Mouse (Mus musculus) lung, postnatal 25 days (tissue): ENCODE data around the gene Actn3.
"Not testable (repeated sequence)": the region's sequence is repeated elsewhere in the genome, so short reads cannot be mapped to it uniquely, and the experiment has no call there.

Experiments
- DNase-seq: peaks from one replicate; pipeline ENCODE4 v3.0.0; 2022; ENCODE audit warnings: low spot score

Actn3 gene

DNA sequence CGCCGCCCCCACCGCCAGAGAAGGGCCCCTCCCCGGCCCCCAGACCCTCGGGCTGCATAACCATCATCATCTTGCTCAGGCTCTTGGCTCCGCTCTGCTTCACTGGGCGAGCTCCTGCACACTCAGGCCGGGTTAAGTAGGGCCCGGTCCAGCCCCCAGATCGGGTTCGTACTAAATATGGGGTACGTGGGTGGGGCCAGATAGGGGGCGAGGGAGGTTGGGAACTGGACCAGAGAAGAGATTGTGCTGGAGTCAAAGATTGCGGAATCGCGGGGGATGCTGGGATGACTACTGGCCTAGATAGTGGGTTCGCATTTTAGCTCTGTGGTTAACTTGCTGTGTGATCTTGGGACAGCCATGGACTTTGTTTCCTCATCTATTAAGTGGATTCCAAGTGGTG, at the start of gene Actn3:
TSS of gene Actn3 (minus strand) at position 125 of the 400 bp plus-strand sequence.
- DNase-seq: peak; percentile 21

DNA sequence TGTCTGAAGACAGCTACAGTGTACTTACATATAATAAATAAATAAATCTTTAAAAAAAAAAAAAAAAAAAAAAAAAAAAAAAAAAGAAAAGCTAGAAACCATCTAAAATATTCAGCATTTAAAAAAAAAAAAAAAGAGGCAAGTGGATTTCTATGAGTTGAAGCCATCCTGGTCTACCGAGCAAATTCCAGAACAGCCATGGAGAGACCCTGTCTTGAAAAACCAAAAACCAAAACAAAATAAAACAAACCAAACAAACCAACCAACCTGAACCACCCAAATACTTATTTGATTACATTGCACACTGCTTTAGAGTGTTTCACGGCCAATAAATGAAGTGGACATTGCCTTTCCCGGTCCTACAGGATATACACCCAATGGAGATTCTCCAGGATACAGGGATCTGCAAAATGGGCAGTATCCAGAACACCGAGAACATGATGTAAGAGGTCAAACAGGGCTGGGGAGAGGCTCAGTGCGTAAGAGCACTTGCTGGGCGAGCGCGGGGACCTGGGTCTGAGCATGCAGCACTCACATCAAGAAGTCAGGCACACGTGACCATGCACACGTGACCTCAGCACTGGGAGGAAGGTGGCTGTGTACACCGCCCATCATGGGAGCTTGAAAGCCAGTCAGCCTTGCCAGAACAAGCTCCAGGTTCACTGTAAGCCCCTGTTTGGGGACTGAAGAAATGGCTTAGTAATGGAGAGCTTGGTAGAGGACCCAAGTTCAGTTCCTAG, 47.6 kb upstream of the Actn3 start:
- DNase-seq: no peak

DNA sequence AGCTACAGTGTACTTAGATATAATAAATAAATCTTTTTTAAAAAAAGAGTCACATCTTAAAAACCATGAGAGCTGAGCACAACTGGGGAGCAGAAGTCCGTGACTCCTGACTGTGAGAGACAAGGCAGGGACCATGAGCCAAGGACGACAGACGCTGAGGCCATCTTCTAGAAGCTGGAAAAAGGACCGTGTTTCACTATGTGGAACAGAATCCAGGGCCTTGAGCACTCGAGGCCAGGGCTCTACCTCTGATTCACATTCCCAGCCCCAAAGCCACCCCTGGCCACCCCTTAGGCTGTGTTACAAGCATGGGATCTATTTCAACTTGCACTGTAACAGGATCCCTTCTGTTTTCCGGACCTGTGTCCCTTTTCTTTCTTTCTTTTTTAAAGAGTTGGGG, 41.9 kb upstream of the Actn3 start:
- DNase-seq: no peak

DNA sequence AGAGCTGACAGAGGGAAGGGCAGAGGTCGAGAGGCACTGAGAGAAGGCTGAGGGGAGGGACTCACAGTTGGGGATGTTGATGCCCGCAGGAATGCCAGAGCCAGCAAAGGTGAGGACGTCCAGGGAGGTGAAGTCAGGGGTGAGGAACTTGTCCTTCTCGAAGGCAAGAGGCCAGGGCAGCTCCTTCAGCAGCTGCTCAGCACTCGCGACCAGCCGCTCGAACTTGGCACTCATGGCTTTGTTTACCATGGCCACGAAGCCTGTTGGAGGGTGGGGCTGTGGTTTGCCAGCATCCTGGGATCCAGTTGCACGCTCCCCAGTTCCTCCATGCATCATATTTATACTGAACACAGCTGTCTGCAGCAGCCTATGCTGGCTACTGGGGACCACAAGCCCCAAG, 39.1 kb upstream of the Actn3 start:
- no peak for DNase-seq

DNA sequence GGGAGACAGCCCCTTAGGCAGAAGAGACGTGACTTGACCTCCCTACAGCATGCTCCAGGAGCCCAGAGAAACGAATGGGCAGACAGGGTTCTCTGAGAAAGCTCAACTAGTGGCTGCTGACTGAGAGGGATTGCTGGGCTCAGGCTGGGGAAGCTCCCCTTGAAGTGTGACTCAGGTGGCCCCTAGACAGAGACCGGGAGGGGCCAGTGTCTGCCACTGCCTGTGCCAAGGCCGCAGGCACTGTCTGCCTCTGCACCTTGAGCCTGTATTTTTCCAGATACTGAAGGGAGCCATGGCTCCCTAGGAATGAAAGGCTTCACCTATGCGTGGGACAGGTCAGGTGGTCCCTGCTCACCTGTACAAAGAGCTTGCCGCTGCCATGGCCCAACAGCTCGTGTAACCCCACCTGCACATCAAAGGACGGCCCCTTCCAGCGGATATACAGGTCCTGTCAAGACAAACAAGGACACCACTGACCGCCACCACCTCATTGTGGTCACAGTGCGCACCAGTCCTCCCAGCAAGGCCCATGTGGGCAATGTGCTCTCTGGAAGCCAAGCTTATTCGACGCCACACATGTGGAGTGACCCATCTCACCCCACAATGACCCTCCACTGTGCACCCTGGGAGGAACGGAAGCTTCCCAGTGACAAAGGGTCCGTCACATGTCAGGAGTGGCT, 38.4 kb upstream of the Actn3 start:
- DNase-seq: no peak

DNA sequence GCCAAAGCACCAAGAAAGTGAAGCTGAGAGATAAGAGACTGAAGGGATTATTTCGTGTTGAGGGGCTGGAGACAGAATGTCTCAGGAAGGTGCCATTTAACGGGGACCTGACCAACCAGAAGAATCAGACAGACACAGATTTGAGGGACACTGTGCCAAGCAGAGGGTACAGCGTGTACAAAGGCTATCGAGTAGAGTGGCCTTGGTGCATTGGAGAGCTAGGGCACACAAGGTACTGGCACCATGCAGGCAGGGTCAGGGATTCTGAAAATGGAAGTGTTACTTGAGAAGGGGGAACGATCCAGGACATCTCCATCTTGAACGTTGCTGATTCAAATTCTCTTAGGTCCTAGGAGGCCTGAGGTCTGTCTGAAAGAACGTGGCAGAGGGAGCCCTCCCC, 31.7 kb upstream of the Actn3 start:
- no peak for DNase-seq

DNA sequence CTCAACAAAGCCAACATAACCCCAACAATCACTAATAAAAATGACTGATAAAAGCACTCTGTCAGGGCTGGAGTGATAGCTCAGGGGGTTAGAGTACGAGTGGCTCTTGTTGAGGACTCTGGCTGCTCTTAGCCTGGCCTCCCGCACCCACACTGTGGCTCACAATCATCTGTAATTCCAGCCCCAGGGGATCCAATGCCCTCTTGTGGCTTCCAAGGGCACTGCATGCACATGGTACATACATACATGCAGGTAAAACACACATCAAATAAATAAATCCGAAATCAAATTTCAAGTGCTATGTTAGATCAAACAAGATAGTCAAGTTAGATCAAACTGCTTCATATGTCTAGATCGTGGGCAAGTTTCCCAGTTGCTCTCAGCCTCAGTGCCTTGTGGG, 30.4 kb upstream of the Actn3 start:
- DNase-seq: no peak

DNA sequence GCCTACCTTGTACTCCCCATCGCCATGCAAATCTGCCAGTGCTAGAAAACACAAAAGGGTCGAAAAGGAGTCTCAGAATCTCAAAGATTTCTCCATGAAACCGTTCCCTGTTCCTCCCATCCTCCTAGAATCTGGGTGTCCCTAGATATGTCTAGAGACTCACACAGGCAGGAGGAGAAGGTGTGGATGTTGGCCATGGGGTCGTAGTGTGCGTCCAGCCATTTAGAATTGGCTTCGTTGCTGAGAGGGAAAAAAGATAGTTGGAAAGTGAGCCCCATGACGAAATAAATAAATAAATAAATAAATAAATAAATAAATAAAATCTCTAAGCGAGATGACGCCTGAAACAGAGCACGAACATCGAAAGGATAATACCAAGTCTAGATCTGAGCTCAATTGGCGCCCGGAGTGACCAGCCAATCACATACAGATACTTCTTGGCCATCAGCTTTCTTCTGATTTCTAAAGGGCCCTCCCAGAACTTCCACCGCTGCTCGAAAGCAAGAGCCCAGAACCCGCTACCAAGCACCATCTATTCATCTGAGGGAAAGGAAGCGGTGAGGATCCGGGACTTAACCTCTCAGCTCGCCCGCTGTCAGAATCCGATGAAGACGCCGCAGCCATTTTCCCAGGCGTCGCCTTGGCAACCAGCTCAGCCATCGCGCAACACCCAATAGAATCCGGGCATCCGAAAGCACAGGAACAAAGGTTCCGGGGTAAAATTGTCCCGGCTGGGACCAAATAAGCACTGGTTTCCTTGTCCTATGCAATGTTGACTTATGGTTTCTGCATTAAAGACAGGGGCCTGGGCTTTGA, 28.5 kb upstream of the Actn3 start, which contains the start of gene Bbs1:
TSS of gene Bbs1 (minus strand) at position 650 of the 816 bp plus-strand sequence.
- DNase-seq: peak; percentile 70

DNA sequence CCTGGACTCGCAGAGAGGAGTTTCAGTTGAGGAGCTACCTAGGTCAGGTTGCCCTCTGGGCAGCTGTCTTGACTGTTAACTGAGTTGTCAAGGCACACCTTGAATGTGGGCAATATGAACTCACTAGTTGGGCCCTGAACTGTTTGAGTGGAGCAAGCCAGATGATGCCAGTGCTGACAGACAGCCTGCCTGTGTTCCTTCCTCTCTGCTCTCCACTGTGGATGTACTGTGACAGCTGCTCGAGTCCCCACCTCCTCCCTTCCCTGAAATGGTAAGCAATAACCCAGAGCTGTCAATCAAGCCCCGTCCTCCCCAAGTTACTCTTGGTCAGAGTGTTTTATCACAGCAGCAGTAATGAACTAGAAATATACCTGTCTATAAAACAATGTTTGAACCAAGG, 22.2 kb upstream of the Actn3 start:
- no peak for DNase-seq

DNA sequence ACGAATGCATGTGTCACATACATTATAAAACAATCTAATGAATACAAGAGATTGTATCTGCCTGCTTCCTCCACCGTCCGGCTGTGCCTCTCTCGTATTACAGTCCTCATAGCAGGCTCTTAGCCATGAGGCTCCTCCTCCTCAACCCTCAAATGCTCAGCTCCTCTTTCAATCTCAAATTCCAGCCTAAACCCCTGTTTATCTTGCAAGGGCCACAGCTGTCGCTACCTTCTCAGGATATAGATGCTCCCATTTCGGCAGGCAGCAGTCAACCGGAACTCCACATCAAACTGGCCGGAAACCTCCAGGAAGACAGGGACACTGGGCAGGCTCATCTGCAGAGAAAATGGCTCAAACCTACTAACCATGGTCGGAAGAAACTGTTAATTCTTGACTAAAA, 21.3 kb upstream of the Actn3 start:
- no peak for DNase-seq

DNA sequence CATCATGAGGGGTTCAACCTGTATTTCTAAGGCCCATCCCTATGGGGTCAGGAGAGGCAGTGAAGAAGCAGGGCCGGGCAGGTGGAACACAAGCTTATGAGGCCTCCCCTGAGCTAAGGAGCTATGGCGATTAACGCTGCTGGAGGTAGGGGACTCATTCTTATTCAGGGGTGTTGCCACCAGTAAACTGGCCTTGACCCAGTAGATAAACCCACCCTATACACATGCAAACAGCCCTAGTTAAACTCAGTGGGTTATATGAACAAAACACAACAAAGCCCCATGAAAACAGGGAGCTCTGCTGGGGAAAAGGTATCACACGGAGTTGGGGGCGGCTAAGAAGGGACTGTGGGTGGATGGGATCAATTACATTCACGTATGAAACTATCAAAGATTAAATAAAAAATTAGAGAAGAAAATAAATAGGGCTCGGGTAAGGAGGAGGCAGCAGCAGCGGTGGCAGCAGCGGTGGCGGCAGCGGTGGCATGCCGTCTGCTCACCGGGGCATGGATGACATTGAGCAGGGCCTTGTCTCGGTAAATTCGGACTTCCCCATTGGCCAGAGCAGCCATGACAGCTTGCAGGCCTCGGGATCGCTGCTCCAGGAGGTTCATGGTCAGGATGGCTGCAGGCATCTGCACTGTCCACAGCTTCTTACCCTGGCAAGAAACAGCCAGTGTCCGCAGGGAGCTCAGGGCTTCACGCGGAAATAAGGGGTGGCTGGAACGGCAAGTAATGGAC, 19.2 kb upstream of the Actn3 start:
- no peak for DNase-seq

DNA sequence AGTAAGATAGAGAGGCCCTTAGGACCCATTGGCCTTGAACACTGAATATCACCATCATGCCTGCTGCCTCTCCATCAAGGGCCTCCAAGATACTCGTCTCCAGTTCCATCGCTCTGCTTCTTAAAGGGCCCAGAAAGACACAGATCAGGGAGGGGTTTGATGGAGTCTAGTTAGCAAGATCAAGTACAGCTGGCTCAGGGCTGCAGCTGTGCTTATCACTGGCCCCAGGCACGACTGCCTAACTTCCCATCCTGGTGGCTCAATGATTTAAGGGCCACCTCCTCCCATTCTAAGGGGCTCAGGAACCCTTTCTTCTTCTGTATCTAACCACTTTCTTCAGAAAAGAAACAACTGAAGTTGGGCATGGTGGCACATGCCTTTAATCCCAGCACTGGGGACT, 14.1 kb upstream of the Actn3 start:
- DNase-seq: no peak

DNA sequence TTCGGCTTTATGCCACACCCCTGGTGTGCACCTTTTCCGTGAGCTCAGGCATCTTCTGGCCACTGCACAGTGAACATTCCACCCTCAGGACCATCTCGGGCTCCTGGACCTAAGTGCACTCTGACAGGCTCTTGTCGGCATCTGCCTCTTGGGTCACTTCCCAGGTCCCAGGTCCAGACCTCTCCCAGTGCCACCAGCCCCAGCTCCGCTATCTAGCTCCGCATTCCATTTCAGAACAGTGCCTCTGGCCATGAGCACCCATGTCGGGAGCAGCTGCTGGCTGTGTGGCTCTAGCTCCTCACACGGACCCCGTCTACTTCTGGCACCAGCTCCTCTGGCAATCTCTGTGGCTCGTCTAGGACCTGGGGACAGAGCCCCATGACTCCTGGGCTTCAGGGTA, 12.1 kb upstream of the Actn3 start:
- no peak for DNase-seq

DNA sequence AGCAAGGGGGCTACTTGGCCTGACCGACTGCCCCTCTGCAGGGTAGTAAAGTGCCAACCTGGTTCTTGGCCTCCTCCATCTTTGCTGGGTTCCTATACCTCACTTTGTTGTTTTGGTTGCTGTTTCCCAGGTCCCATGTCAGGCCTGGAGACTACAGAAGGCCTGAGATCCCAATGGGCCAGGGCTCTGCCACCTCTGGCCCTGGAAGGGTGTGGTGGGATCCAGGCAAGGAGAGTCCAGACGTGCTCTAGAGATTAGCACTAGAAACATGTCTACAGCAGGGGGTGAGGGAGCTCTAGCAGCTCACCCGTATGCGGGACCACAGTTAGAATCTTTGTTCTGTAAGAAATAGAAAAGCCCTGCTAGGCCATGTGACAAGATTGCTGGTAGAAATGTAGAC, 6.3 kb upstream of the Actn3 start:
- DNase-seq: no peak

DNA sequence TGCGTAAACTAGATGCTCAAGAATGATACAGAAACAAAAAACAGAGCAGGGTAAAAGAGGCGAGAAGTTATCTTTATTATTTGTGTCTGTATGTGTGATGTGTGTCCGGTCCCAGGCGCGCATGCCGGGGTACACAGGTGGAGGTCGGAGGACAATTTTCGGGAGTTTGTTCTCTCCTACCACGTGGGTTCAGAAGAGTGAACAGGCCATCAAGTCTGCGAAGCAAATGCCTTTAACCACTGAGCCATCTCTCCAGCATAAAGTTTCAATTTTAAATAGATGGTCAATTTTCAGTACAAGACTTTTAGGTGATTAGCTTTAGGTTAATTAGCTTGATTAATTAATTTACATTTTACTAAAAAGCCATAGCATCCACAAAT, 1.6 kb upstream of the Actn3 start:
- DNase-seq: no peak

DNA sequence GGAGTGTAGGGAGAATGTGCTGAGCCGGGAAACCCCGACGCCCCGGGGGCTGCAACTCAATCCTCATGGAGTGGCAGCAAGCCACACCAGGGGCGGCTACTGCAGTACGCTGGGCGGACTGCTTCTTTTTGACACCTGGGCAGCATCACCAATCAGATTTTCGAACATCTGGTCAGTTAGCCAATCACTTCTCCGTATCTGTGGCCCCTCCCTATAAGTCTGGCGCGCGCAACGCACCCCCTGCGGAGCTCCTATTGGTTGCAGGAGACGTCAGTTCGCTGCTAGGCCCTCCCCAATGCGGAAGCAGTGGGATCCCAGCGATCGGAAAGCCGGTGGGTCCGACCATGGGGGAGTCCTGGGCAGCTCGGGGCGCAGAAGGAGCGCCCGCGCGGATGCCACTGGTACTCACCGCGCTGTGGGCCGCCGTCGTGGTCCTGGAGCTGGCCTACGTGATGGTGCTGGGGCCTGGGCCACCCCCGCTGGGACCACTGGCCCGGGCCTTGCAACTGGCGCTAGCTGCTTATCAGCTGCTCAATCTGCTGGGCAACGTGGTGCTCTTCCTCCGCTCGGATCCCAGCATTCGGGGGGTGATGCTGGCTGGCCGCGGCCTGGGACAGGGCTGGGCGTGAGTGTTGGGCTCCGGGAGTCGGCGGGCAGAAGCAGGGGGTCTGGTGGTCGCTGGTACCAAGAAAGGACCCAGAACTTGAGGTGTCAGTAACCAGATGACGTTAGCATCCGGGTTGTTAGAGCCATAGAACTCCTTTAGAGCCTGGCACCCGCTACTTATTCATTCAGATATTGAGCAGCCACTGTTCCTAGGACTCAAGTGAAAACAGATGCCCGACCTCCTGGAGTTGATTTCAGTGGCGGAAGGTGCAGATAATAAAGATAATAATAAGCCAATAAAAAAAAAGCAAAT, 955 bp upstream of the Actn3 start, which contains the start of gene Zdhhc24:
TSS of gene Zdhhc24 (plus strand) at position 264 of the 919 bp plus-strand sequence.
- DNase-seq: peak; percentile 96

DNA sequence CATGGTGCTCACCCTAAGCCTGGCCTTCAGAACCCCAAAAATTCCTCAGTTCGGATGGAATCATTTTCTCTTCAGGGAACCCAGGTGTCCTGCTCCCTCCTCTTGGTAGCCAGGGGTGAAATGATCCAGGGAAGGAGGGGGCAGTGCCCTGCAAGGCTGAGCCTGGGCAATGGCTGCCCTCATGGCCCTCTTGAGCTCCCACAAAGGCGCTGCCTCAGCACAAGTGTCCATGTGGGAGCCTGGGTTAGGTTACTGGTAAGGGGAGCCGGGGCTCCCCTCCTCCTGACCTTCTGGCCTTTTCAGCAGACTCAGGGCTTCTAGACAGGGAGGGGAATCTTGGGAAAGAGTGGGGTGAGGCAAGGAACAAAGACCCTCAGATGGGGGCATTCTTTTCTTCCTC, 954 bp downstream of the Actn3 start:
- DNase-seq: no peak

DNA sequence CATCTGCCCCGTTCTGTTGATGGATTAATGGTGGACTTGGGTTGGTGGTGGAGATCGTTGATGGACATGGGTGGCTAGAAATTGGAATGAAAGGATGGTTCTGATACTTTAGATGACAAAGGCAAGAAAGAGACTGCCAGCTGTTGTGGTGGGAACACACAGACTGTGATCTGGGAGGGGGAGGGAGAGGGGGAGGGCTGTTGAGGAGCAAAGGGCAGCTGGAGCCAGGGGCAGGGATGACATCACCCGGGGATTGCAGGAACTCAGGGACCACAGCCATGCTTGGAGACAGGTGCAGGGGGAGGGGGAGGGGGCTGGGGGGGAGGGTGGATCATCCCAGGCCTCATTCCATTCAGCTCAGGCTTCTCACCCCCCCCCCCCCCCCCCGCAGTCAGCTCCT, 1.5 kb downstream of the Actn3 start:
- DNase-seq: no peak

DNA sequence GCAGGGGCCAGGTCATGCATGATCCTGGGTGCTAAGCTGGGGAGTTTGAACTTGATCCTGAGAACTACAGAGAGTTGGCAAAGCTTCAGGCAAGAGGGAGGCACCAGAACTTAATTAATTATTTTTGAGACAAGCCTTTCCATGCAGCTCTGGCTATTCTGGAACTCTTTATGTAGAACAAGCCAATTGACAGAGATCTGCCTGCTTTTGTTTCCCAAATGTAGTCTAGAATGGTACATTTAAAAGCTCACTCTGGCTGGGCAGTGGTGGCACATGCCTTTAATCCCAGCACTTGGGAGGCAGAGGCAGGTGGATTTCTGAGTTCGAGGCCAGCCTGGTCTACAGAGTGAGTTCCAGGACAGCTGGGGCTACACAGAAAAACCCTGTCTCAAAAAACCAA, 3.1 kb downstream of the Actn3 start:
- not testable (repeated sequence) for DNase-seq

DNA sequence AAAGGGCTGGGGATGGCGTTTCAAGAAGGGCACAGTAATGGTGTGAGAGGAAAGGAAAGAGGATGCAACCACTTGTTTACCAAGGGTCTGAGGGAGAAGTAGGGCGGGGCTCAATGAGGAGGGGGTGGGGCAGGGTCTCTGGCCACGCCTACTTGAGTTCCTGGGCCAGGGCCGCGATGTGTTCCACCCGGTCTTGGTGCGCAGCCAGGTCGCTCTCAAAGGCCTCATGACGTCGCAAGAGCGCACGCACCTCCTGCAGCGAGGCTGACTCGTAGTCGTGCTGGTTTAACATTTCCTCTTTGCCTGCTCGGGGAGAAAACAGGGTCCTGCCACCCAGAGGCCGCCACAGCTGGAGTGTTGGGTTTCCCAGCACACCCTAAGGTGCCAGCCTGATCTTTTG, 12.6 kb downstream of the Actn3 start:
- no peak for DNase-seq

DNA sequence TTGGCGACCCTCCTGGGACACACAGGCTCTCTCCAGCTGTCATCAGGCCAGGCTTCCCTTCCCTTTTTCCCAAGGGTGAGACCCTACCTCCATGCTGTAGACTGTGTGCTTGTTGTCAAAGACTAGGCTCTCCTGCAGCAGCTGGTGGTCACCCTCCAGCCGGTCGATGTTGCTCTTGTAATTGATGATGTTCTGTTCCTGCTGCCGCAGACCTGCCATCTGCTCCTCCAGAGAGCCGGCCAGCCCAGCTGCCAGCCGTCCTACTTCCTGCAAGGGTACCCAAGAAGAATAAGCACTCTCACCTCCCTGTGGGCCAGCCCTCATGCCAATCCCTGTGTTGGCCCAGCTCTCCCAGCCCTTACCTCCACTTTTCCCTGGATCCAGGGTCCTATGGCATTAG, 14.7 kb downstream of the Actn3 start:
- no peak for DNase-seq
